Mouse (Mus musculus) liver, adult 2 months (tissue): ENCODE measurements around the gene Fbrs.
"Not testable (repeated sequence)": the region's sequence is repeated elsewhere in the genome, so short reads cannot be mapped to it uniquely, and the experiment has no call there.

Experiments used
- CTCF ChIP-seq: fragments of 200-500 bp; IDR thresholded peaks from 2 replicates; pipeline ENCODE4 v1.5.1; 2011; ENCODE audit warnings: low read depth, low read length, control low read depth
- POLR2A ChIP-seq: fragments of 200-500 bp; IDR thresholded peaks from 2 replicates; pipeline ENCODE4 v1.6.1; 2011; ENCODE audit warnings: low read length, control low read depth; ENCODE audit not compliant: insufficient read depth; ENCODE audit errors: extremely low read depth

DNA sequence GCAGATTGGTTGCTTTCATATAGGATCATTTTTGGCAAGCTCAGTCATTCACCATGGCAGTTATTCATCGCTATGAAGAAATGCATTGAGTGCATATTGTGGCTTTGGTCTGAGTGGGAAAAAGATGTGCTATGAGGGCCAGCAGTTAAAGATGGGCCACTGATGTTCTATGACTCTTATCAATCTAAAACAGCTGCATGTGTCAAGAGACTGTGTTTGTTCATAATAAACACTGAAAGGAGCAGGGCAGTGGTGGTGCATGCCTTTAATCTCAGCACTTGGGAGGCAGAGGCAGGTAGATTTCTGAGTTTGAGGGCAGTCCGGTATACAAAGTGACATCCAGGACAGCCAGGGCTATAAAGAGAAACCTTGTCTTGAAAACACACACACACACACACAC, 13.3 kb upstream of the Fbrs start:
- TF ChIP-seq CTCF, POLR2A: not testable (repeated sequence)
